Mouse (Mus musculus) neural tube, embryonic 14.5 days (tissue): ENCODE results near the gene Csde1. TPM values are rescaled to one million over a fixed set of nuclear protein-coding genes. Genes with fewer than 3 reads are reported as not detected.

Experiments
- ATAC-seq: fragments of 200-750 bp; cut with Nextera tagmentation; 2 replicates; pipeline ENCODE4 v1.8.0; 2017; ENCODE audit warnings: low read depth, mild to moderate bottlenecking, moderate TSS enrichment, moderate library complexity
- H3K27ac ChIP-seq: fragments of 300-500 bp; sonication (generic); 2 replicates; pipeline ENCODE4 v1.5.1; 2014; ENCODE audit warnings: low read depth, mild to moderate bottlenecking, control low read depth, low read length, moderate library complexity, mixed read lengths
- H3K27me3 ChIP-seq: fragments of 300-500 bp; sonication (generic); 2 replicates; pipeline ENCODE4 v1.6.1; 2014; ENCODE audit warnings: low read length; ENCODE audit not compliant: control insufficient read depth, insufficient read depth
- H3K36me3 ChIP-seq: fragments of 300-500 bp; sonication (generic); 2 replicates; pipeline ENCODE4 v1.6.1; 2014; ENCODE audit warnings: low read length, mixed read lengths; ENCODE audit not compliant: control insufficient read depth, insufficient read depth
- H3K4me1 ChIP-seq: fragments of 300-500 bp; sonication (generic); 2 replicates; pipeline ENCODE4 v1.6.1; 2014; ENCODE audit warnings: low read length; ENCODE audit not compliant: control insufficient read depth, insufficient read depth
- H3K4me2 ChIP-seq: fragments of 300-500 bp; sonication (generic); 2 replicates; pipeline ENCODE4 v1.6.1; 2014; ENCODE audit warnings: mild to moderate bottlenecking, low read depth, low read length, control low read depth
- H3K4me3 ChIP-seq: fragments of 300-500 bp; sonication (generic); 2 replicates; pipeline ENCODE4 v1.5.1; 2014; ENCODE audit warnings: low read depth, low read length, control low read depth, mixed read lengths
- H3K9ac ChIP-seq: fragments of 300-500 bp; sonication (generic); replicated peaks from 2 replicates; pipeline ENCODE4 v1.6.1; 2014; ENCODE audit warnings: low read depth, mild to moderate bottlenecking, control low read depth, low read length, mixed read lengths
- H3K9me3 ChIP-seq: fragments of 300-500 bp; sonication (generic); 2 replicates; pipeline ENCODE4 v1.6.1; 2016; ENCODE audit warnings: low read length; ENCODE audit not compliant: control insufficient read depth
- WGBS: fragments of 180-500 bp; shearing (Covaris S2); extraction: QIAGEN DNeasy Blood & Tissue Kit; methylation state at CpG from one replicate; pipeline ENCODE4 v1.1.7; 2014; 5-methylcytosine and 5-hydroxymethylcytosine counted together
- polyA plus RNA-seq: library from polyadenylated mRNA; unstranded; fragments of >200 nt; fragmentation: Nextera tagmentation; extraction: Ambion mirVana; gene quantifications from 2 replicates; pipeline ENCODE4 v1.2.1, GENCODE M21; 2014

Gene Csde1
- polyA plus RNA-seq, 1 experiment from 2014 or later = 498 TPM

DNA sequence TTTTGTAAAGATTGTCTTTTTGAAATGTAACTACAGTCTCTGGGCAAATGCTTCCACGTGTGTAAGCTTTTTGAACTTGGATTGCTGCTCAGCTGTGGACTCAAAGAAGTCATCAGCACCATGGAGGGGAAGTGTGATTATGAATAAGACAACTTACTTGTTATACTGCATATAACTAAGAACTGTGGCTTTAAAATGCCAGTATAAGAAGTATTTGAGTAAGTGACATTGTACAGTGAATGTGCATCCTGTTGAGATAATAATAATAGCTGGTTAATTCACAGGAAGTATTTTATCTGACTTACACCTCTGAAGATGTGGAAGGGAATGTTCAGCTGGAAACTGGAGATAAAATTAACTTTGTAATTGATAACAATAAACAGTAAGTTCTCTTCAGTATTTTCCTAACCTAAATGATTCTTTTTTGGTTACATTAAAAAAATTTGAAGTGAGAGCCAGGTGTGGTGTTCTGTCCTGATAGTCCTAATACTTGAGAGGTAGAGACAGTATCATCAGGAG, 20.7 kb downstream of the Csde1 start:
- Histone ChIP-seq H3K4me3 (no peak overlapping the region), H3K27me3 (no peaks in the 10 kb centered on the region), H3K27ac (no peak overlapping the region), H3K9ac (no peak overlapping the region), H3K4me2 (no peak overlapping the region), H3K4me1 (no peaks in the 10 kb centered on the region), H3K9me3 (no peaks in the 10 kb centered on the region), H3K36me3 (peaks cover 31% of the 10 kb centered on the region)
- WGBS = 94% methylated on average over 1 of the region's 1 CpGs
- no peak for ATAC-seq

DNA sequence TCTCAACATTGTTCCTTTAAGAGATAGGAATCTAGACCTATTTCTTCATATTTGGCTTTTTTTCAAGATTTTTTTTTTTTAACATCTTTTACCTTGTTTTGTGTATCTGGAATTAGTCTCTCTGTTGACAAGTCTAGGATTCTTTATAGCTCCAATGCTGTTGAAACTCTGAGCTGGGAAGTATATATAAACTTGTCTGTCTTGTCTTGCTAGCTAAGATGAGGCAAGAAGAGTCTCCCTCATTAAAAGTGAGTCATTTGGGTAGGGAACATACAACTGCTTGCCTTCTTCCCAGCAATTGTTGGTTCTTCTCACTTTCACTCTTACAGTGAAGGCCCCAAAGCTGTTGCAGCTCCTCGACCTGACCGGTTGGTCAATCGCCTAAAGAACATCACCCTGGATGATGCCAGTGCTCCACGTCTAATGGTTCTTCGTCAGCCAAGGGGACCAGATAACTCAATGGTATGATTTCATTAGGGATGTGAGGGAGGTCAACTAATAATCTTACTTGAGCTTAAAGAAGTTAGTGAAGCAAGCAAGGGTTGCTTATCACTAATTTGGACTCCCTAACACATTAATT, 35.9 kb downstream of the Csde1 start:
- H3K27ac ChIP-seq = no peak overlapping the region
- 93% methylated on average over 5 of the region's 5 CpGs for WGBS
- H3K4me2 ChIP-seq = no peak overlapping the region
- H3K9ac ChIP-seq = no peak overlapping the region
- ATAC-seq = no peak
- peaks cover 7% of the 10 kb centered on the region for H3K4me1 ChIP-seq
- no peak overlapping the region for H3K4me3 ChIP-seq
- no peaks in the 10 kb centered on the region for H3K9me3 ChIP-seq
- no peaks in the 10 kb centered on the region for H3K27me3 ChIP-seq
- H3K36me3 ChIP-seq = peaks cover 59% of the 10 kb centered on the region

DNA sequence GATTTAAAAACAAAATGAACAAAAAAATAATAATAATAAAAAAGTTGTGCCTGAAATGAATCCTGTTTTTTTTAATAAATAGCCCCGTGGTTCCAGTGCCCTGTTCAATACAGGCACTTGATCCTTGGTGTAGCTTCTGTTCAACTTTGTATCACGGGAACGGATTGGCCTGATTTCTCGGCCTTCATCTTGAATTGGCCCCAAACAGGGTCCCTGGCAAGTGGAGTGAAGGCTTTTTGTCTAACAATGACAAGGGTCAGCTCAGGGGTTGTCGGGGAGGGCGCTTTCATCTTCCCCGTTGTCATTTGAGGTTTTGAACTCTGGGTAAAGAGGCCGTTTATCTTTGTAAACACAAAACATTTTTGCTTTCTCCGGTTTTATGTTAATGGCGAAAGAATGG, 37.5 kb downstream of the Csde1 start:
- ATAC-seq = peak; percentile 52
- Histone ChIP-seq H3K9me3 (no peaks in the 10 kb centered on the region), H3K4me1 (peaks cover 7% of the 10 kb centered on the region), H3K9ac (peak overlapping the region; percentile 51), H3K36me3 (peaks cover 56% of the 10 kb centered on the region), H3K27ac (peak overlapping the region; percentile 92), H3K4me2 (peak overlapping the region; percentile 59), H3K27me3 (no peaks in the 10 kb centered on the region), H3K4me3 (peak overlapping the region; percentile 74)
- WGBS = under 1% methylated on average over 10 of the region's 10 CpGs

DNA sequence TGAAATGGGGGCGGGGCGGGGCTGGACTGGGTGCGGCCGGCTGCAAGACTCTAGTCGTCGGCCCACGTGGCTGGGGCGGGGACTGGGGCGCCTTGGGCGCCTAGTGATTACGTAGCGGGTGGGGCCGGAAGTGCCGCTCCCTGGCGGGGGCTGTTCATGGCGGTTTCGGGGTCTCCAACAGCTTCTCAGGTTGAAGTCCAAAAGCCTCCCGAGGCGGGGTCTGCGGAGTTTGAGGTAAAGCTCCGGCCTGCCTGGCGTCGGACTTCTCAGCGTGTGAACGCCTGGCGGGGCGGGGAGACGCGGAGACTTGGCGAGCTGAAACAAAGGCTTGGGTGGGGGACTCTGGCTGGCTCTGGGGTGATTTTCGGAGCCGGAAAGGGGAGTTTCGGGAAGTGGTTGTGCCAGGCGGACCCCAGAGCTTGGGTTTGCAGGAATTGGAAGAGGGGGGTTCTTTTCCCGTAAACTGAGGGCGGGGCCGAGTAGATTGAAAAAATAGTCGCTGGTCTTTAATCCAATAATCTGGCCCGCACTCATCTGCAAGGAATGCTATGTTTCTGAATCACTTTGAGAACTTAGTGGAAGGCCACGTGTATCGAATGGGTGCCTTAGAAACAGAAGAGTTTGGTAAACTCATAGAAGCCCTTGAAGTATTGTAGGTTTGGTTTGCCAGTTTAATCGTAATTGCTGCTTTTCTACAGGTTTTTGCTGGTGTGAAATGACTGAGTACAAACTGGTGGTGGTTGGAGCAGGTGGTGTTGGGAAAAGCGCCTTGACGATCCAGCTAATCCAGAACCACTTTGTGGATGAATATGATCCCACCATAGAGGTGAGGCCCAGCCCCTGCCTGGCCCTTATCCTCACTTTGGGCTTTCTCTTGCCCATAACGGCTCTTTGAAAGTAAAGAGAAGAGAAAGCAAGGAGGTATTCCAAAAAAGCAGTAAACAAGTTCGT, 38.3 kb downstream of the Csde1 start, which contains the start of gene Nras:
TSS of gene Nras (plus strand) at position 79 of the 951 bp plus-strand sequence.
- WGBS = 2% methylated on average over 46 of the region's 46 CpGs
- Histone ChIP-seq H3K27ac (peak within 1 kb of the TSS; percentile 92), H3K9ac (peak within 1 kb of the TSS; percentile 70), H3K4me1 (peaks cover 7% of the 10 kb centered on the region), H3K4me3 (peak within 1 kb of the TSS; percentile 74), H3K36me3 (peaks cover 57% of the 10 kb centered on the region), H3K27me3 (no peaks in the 10 kb centered on the region), H3K4me2 (peak within 1 kb of the TSS; percentile 59), H3K9me3 (no peaks in the 10 kb centered on the region)
- ATAC-seq = peak; percentile 99

DNA sequence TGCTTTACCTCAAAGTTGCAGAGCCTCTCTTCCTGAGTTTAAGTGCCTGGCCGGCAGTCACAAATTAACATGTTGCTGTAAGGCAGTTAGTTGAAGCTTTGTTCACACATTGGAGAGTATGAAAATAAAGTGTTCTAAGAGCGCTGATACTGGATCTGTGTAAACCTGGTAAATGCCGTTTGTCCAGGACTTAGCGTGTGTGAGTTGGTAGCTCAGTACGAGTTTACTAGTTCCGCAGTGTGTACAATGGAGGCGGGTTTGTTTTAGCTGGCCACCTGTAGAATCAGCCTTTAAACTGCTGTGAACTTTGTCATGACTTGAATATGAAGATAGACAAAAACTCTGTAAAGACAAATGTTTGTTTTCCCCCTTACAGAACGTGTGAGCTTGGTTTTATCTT, 46.7 kb downstream of the Csde1 start:
- ATAC-seq = no peak
- Histone ChIP-seq H3K4me3 (no peak overlapping the region), H3K27ac (no peak overlapping the region), H3K4me1 (no peaks in the 10 kb centered on the region), H3K36me3 (peaks cover 55% of the 10 kb centered on the region), H3K27me3 (no peaks in the 10 kb centered on the region), H3K4me2 (no peak overlapping the region), H3K9ac (no peak overlapping the region), H3K9me3 (no peaks in the 10 kb centered on the region)
- WGBS = 93% methylated on average over 8 of the region's 8 CpGs

DNA sequence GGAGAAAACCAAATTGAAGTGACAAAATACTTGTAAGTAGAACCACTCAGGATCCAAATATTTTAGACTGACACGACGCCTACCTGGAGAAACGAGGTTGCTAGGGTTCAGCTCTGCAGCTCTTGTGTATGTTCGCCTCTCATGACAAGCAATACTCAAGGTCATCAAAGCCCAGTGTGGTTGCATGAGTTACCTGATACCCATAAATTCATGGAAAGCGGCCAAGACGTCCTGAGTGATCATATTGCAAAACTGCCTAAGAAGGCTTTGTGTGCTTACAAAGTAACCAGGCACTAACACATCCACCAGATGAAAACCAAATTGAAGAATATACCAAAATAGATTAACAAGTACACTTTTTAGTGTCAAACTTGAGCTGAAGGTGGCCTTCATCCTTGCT, 48.7 kb downstream of the Csde1 start:
- Histone ChIP-seq H3K9ac (no peak overlapping the region), H3K4me2 (no peak overlapping the region), H3K36me3 (peaks cover 38% of the 10 kb centered on the region), H3K27ac (no peak overlapping the region), H3K27me3 (no peaks in the 10 kb centered on the region), H3K9me3 (no peaks in the 10 kb centered on the region), H3K4me1 (no peaks in the 10 kb centered on the region), H3K4me3 (no peak overlapping the region)
- ATAC-seq = no peak
- 94% methylated on average over 6 of the region's 6 CpGs for WGBS

DNA sequence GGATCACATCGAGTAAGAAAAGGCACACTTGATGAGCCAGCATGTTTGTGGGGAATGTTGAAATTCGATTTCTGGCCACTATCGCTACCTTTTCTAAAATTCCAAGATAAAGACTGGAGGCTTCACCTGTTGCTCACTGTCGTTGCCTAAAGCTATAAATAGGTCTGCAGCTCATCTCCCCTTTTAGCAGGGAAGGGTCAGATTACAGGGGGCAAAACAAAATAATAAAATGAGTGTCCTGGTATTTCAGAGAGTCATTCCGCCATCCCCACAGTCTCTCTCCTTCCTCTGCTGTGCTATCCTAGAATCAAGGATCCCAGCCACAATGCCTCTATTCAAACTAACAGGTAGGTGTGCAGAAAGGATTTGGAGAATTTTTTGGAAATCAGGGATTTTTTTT, 53.5 kb downstream of the Csde1 start, which contains the start of gene Ampd1:
TSS of gene Ampd1 (plus strand) at position 244 of the 400 bp plus-strand sequence.
- Histone ChIP-seq H3K4me2 (no peak within 1 kb of the TSS), H3K4me1 (no peaks in the 10 kb centered on the region), H3K4me3 (no peak within 1 kb of the TSS), H3K9me3 (no peaks in the 10 kb centered on the region), H3K27ac (no peak within 1 kb of the TSS), H3K9ac (no peak within 1 kb of the TSS), H3K36me3 (peaks cover 6% of the 10 kb centered on the region; the same call in 1 of the 2 replicates), H3K27me3 (no peaks in the 10 kb centered on the region)
- ATAC-seq = no peak
- WGBS = 82% methylated on average over 5 of the region's 5 CpGs

DNA sequence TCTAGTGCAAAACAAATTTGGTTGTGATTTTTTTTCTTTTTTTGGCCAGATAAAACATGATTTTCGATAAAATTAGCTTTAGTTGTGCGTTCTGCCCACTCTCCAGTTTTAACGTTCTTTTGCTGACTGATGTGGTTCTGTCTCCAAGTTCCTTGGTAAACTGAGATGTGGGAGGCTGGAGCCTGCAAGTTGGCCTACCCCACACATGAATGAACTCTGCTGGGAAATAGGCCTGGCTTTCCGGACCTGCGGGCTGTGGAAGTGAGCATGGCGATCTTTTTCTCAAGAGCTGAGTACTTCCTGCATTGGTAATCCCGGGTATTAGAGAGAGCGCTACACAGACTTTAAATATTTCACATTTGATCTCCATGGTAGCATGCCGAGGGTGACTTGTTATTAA, 55.6 kb downstream of the Csde1 start:
- no peak overlapping the region for H3K9ac ChIP-seq
- no peaks in the 10 kb centered on the region for H3K9me3 ChIP-seq
- H3K36me3 ChIP-seq = no peaks in the 10 kb centered on the region
- H3K4me3 ChIP-seq = no peak overlapping the region
- ATAC-seq = no peak
- H3K27ac ChIP-seq = no peak overlapping the region
- H3K4me2 ChIP-seq = no peak overlapping the region
- H3K4me1 ChIP-seq = no peaks in the 10 kb centered on the region
- H3K27me3 ChIP-seq = no peaks in the 10 kb centered on the region
- 95% methylated on average over 9 of the region's 9 CpGs for WGBS

DNA sequence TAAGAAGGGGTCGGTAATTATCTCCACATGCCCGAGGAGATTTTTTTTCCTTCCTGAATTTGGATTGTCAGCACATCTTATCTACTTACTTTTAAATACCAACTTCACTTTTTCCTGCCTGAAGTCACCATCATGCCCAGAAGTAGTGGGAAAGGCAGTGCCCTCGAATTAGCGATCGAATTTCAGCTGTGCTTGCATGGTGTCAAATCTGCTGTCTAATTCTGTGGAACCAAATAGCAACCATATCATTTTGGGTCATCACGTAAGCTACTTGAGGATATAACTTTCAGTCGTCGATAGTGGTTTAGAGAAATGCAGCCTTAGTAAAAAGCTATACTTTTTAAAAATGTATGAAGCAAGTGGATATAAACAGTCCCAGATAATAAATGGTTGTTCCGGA, 56.2 kb downstream of the Csde1 start:
- Histone ChIP-seq H3K36me3 (no peaks in the 10 kb centered on the region), H3K9ac (no peak overlapping the region), H3K27me3 (no peaks in the 10 kb centered on the region), H3K9me3 (no peaks in the 10 kb centered on the region), H3K4me1 (no peaks in the 10 kb centered on the region), H3K4me3 (no peak overlapping the region), H3K4me2 (no peak overlapping the region), H3K27ac (no peak overlapping the region)
- ATAC-seq = no peak
- 94% methylated on average over 9 of the region's 9 CpGs for WGBS
